Mouse (Mus musculus) bone marrow macrophage, adult 2 months (primary cell): ENCODE results near the gene Ric1.
"Not testable (repeated sequence)": the region's sequence is repeated elsewhere in the genome, so short reads cannot be mapped to it uniquely, and the experiment has no call there.

Experiments used
- CTCF ChIP-seq: IDR thresholded peaks from 2 replicates; pipeline ENCODE4 v1.5.1; 2012; ENCODE audit warnings: low read depth, mild to moderate bottlenecking, low read length, moderate library complexity
- POLR2A ChIP-seq: IDR thresholded peaks from 2 replicates; pipeline ENCODE4 v1.6.1; 2012; ENCODE audit warnings: mild to moderate bottlenecking, low read depth, low read length, borderline replicate concordance

DNA sequence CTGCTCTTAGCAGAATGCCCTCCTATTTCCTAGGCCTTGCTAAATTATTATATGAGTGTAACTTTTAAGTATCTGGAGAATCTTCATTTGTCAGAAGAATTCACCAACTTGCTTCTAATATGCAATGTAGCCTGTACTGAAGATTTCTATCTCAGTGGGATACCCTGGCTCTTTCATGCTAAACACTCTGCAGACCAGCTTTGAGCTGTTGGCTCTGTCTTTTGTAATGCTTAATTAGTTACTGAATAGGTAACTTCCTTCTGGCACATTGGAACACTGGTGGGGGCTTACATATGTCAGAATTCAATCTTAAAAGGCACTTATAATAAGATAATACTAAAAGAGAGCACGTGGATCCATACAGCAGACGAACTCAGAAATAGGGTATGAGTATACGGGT, 71.7 kb downstream of the Ric1 start:
- not testable (repeated sequence) for TF ChIP-seq POLR2A, CTCF
